Mouse (Mus musculus) heart, postnatal 0 days (tissue): ENCODE measurements around the gene Bcs1l. TPM values are rescaled to one million over a fixed set of nuclear protein-coding genes. Genes with fewer than 3 reads are reported as not detected.

Source experiments
- ATAC-seq: fragments of 200-750 bp; cut with Nextera tagmentation; 2 replicates; pipeline ENCODE4 v1.8.0; 2017; ENCODE audit warnings: low read depth, moderate number of reproducible peaks, moderate library complexity; ENCODE audit not compliant: insufficient read depth
- DNase-seq: peaks from one replicate; pipeline ENCODE4 v3.0.0-alpha.2; 2016; ENCODE audit warnings: low spot score
- H3K27ac ChIP-seq: fragments of 300-500 bp; sonication (generic); 2 replicates; pipeline ENCODE4 v1.5.1; 2014; ENCODE audit warnings: low read depth, mild to moderate bottlenecking
- H3K27me3 ChIP-seq: fragments of 300-500 bp; sonication (generic); 2 replicates; pipeline ENCODE4 v1.6.1; 2014; ENCODE audit warnings: low read length, mixed read lengths; ENCODE audit not compliant: control insufficient read depth, insufficient read depth
- H3K36me3 ChIP-seq: fragments of 300-500 bp; sonication (generic); replicated peaks from 2 replicates; pipeline ENCODE4 v1.6.1; 2014; ENCODE audit warnings: low read length, mixed read lengths; ENCODE audit not compliant: control insufficient read depth, insufficient read depth
- H3K4me1 ChIP-seq: fragments of 300-500 bp; sonication (generic); 2 replicates; pipeline ENCODE4 v1.6.1; 2014; ENCODE audit warnings: antibody characterized with exemption; ENCODE audit not compliant: control insufficient read depth, insufficient read depth
- H3K4me2 ChIP-seq: fragments of 300-500 bp; sonication (generic); 2 replicates; pipeline ENCODE4 v1.6.1; 2014; ENCODE audit warnings: low read depth, mild to moderate bottlenecking, low read length, moderate library complexity
- H3K4me3 ChIP-seq: fragments of 300-500 bp; sonication (generic); 2 replicates; pipeline ENCODE4 v1.5.1; 2014; ENCODE audit warnings: low read depth, low read length
- H3K9ac ChIP-seq: fragments of 300-500 bp; sonication (generic); replicated peaks from 2 replicates; pipeline ENCODE4 v1.6.1; 2014; ENCODE audit warnings: low read depth, low read length, mixed read lengths
- H3K9me3 ChIP-seq: fragments of 300-500 bp; sonication (generic); replicated peaks from 2 replicates; pipeline ENCODE4 v1.6.1; 2016; ENCODE audit warnings: low read length; ENCODE audit not compliant: control insufficient read depth
- CTCF ChIP-seq: IDR thresholded peaks from 2 replicates; pipeline ENCODE4 v1.5.1; 2016; ENCODE audit warnings: antibody characterized with exemption, control low read depth, low read depth
- EP300 ChIP-seq: IDR thresholded peaks from 2 replicates; pipeline ENCODE4 v1.6.1; 2016; ENCODE audit warnings: antibody characterized with exemption, low read depth
- WGBS: fragments of 180-500 bp; shearing (Covaris S2); extraction: QIAGEN DNeasy Blood & Tissue Kit; methylation state at CpG from one replicate; pipeline ENCODE4 v1.1.7; 2014; 5-methylcytosine and 5-hydroxymethylcytosine counted together
- polyA plus RNA-seq: library from polyadenylated mRNA; unstranded; fragments of >200 nt; fragmentation: Nextera tagmentation; extraction: Ambion mirVana; gene quantifications from 2 replicates; pipeline ENCODE4 v1.2.1, GENCODE M21; 2015
- total RNA-seq: library from RNA; depleted of rRNA; stranded (reverse); fragments of >200 nt; gene quantifications from 2 replicates; pipeline ENCODE4 v1.2.3, GENCODE M21; 2014; ENCODE audit warnings: low replicate concordance

The Bcs1l gene
- total and polyA plus RNA-seq, 2 experiments from 2014 or later: 17.4 to 26.8 TPM

DNA sequence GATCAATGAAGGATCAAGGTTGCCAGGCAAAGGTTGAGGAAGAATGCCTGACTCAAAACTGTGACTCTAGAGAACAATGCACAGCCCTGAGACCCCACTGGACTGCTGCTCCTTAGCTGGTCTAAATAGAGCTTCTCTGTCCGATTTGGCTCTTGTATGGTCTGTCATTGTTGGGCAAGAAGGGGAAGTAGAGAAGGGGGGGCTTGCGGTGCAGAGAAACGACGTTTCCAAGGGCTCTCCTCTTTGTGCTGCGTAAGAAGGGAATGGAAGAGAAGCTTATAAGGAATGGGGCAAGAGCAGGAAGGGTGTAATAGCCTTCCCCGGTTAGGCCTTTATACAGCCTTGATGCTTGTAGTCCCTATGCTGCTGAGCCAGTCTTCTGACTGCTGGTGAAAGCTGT is 22.3 kb upstream of the Bcs1l start:
- H3K4me1 ChIP-seq: no peaks in the 10 kb centered on the region
- 94% methylated on average over 6 of the region's 6 CpGs for WGBS
- ATAC-seq: no peak

DNA sequence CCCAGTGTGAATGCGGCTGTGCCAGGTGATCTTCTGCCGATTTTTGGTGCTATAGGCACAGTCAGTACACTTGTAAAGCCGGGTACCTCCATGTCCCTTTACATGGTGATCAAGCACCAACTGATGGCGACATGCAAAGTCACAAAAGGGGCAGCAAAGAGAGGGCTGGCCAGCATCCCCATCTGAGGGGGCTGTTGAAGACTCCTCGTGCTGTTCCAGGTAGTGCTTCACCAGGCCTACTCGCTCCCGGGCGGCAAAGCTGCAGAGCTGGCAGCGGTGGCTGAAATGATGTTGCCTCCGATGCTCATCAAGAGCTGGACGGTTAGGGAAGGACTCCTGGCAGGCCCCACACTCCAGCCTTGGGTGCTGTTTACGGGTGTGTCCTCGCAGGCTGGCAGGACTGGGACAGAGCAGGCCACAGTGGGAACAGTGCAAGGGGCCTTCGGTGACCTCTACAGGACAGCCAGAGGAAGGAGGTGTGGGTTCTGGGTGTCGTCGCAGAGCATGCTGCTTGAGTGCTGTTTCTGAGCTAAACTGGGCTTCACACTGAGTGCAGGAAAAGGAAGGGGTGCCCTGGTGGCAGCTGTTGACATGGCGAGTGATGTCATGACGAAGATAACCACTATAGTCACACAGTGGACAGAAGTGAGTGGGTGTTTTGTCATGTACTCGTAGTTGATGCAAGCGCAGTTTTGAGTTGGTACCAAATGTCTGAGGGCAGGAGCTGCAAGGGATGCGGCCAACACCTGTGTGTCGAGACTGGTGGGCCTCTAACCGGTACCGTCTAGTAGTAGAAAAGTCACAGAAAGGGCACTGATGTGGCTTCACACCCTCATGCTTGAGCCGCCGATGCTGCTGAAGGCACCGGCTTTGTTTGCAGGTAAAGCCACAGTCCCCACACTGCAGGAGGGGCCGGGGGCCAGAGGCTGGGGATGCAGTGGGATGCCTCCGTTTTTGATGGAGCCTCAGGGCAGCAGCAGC is 18.1 kb upstream of the Bcs1l start:
- no peak overlapping the region for H3K27ac ChIP-seq
- H3K36me3 ChIP-seq: peaks cover 95% of the 10 kb centered on the region
- no peak overlapping the region for H3K4me2 ChIP-seq
- no peak overlapping the region for H3K9ac ChIP-seq
- no peaks in the 10 kb centered on the region for H3K27me3 ChIP-seq
- ATAC-seq: peak; percentile 24; the same call in 1 of the 2 replicates
- whole genome bisulfite sequencing: 78% methylated on average over 29 of the region's 29 CpGs
- TF ChIP-seq CTCF: no peak
- no peak for TF ChIP-seq EP300
- no peaks in the 10 kb centered on the region for H3K9me3 ChIP-seq
- DNase-seq: no peak
- no peaks in the 10 kb centered on the region for H3K4me1 ChIP-seq
- H3K4me3 ChIP-seq: no peak overlapping the region

More for the DNA sequence above, 22.3 kb upstream of the Bcs1l start:
- Histone ChIP-seq H3K4me2 (no peak overlapping the region), H3K9ac (no peak overlapping the region), H3K27ac (no peak overlapping the region), H3K27me3 (no peaks in the 10 kb centered on the region), H3K36me3 (peaks cover 62% of the 10 kb centered on the region), H3K4me3 (no peak overlapping the region), H3K9me3 (no peaks in the 10 kb centered on the region)
- no peak for TF ChIP-seq EP300
- DNase-seq: no peak

DNA sequence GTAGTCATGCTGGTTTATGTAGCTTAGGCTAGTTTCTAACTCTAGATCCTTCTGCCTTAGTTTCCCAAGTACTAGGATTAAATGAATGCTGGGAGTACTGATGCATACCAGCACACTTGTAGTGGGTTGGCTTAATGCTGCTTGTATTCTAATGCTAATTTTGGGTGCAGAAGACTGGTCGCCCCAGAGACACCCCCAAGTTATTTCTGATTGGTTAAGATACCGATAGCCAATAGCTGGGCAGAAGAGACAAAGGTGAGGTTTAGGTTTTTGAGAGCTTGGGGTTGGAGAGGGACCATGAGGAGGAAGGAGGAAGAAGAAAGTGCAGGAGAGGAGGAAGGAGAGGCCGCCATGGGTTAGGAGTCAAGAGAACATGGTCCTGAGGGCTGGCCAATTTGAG is 5.5 kb upstream of the Bcs1l start:
- H3K36me3 ChIP-seq: peaks cover 36% of the 10 kb centered on the region
- 84% methylated on average over 3 of the region's 3 CpGs for WGBS
- H3K4me2 ChIP-seq: no peak overlapping the region
- no peaks in the 10 kb centered on the region for H3K9me3 ChIP-seq
- DNase-seq: no peak
- H3K27ac ChIP-seq: no peak overlapping the region
- TF ChIP-seq EP300: no peak
- no peaks in the 10 kb centered on the region for H3K27me3 ChIP-seq
- no peak for ATAC-seq
- no peak overlapping the region for H3K4me3 ChIP-seq
- peaks cover 18% of the 10 kb centered on the region for H3K4me1 ChIP-seq
- H3K9ac ChIP-seq: no peak overlapping the region

DNA sequence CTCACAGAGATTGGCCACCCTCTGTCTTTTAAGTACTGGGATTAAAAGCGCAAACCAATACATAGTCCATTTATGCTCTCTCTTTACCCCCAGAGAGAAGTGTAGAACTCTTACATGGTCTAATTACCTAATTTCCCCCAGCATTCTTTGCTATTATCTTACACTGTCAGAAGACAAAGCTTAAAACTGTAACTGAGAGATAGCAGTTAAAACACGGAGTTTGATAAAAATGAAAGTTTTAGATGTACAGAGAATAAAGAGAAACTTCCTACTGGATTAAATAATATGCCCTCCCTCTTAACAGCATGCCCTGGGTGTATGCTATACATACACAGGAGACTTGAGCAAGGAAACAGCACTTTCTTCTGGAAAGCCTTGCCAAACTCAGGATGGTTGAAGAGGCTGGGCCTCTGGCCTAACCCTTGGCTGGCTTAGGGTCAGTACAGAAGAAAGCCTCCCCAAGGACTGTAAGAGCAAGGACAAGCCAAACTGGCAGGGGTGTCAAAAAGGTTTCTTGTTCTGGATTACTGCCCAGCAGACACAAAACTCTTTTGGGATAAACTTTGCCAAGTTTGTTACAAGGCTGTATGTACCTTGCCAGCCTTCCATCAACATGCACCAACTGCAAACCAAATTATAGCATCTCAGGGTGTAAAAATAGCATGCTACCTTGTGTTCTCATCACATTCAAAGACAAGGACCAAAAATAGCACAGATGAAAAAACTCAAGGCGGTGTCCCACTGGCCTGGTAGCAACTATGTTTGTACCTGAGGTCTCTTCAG is 3.3 kb upstream of the Bcs1l start:
- Histone ChIP-seq H3K36me3 (peaks cover 17% of the 10 kb centered on the region; the same call in 1 of the 2 replicates), H3K9me3 (no peaks in the 10 kb centered on the region), H3K27ac (no peak overlapping the region; the same call in 1 of the 2 replicates), H3K4me1 (peaks cover 25% of the 10 kb centered on the region), H3K4me2 (no peak overlapping the region), H3K27me3 (no peaks in the 10 kb centered on the region), H3K4me3 (no peak overlapping the region), H3K9ac (no peak overlapping the region)
- DNase-seq (no peak), ATAC-seq (no peak)
- 71% methylated on average over 3 of the region's 3 CpGs for WGBS
- TF ChIP-seq EP300: no peak
- no peak for TF ChIP-seq CTCF

DNA sequence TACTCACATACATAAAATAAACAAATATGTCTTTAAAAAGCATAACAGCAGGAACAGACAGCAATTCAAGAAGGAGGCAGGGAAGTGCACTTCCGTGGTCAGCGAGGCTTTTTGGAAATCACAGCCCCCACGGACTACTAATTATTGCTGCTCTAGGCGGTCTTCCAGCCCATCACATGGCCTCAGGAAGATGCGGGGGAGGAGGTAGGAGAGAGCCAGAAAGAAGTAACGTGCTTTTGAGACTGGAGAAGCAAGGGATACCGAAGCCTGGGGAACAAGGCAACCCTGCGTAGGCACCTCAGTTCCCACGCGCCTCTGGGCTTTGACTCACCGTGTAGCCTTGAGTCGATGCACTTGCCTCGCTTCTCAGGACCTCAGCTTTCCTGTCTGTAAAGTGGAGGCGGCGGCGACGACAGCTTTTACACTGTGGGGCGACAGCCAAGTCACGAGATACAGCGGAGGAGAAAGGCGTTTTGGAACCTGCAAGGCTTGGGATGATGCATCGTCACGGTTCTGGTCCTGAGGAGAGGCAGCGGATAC is 786 bp upstream of the Bcs1l start:
- Histone ChIP-seq H3K27me3 (no peaks in the 10 kb centered on the region), H3K36me3 (peaks cover 28% of the 10 kb centered on the region), H3K4me1 (peaks cover 25% of the 10 kb centered on the region), H3K9ac (peak overlapping the region; percentile 55), H3K9me3 (no peaks in the 10 kb centered on the region), H3K27ac (peak overlapping the region; percentile 71), H3K4me3 (peak overlapping the region; percentile 79), H3K4me2 (peak overlapping the region; percentile 78)
- DNase-seq (no peak), ATAC-seq (no peak)
- under 1% methylated on average over 24 of the region's 24 CpGs for WGBS
- TF ChIP-seq EP300: no peak
- no peak for TF ChIP-seq CTCF
